Mouse (Mus musculus) erythroblast, embryonic 14.5 days (primary cell): ENCODE results near the gene Nudt16l1.

Experiments used
- GATA1 ChIP-seq: IDR thresholded peaks from 2 replicates; pipeline ENCODE4 v1.6.1; 2012; ENCODE audit warnings: low read length, inconsistent platforms, mixed read lengths
- TAL1 ChIP-seq: IDR thresholded peaks from 3 replicates; pipeline ENCODE4 v1.6.1; 2012; ENCODE audit warnings: low read length, inconsistent platforms, mixed read lengths

- TF ChIP-seq TAL1 (no peak), GATA1 (no peak)
Measured at GRCm38 (mm10) chr16:4968426-4968825, 29.9 kb downstream of the Nudt16l1 start.
